Mouse (Mus musculus) lung, postnatal 0 days (tissue): ENCODE measurements around the gene Fndc5. TPM values are rescaled to one million over a fixed set of nuclear protein-coding genes. Genes with fewer than 3 reads are reported as not detected.

Source experiments
- ATAC-seq: fragments of 200-750 bp; cut with Nextera tagmentation; 2 replicates; pipeline ENCODE4 v1.8.0; 2017; ENCODE audit warnings: moderate library complexity
- DNase-seq: peaks from one replicate; pipeline ENCODE4 v3.0.0-alpha.2; 2016; ENCODE audit warnings: low spot score
- H3K27ac ChIP-seq: fragments of 300-500 bp; sonication (generic); 2 replicates; pipeline ENCODE4 v1.5.1; 2014; ENCODE audit warnings: antibody characterized with exemption, mild to moderate bottlenecking, low read length, mixed read lengths
- H3K27me3 ChIP-seq: fragments of 300-500 bp; sonication (generic); replicated peaks from 2 replicates; pipeline ENCODE4 v1.6.1; 2014; ENCODE audit warnings: low read length, mixed read lengths; ENCODE audit not compliant: insufficient read depth
- H3K36me3 ChIP-seq: fragments of 300-500 bp; sonication (generic); 2 replicates; pipeline ENCODE4 v1.6.1; 2014; ENCODE audit warnings: low read length, mixed read lengths; ENCODE audit not compliant: insufficient read depth
- H3K4me1 ChIP-seq: fragments of 300-500 bp; sonication (generic); 2 replicates; pipeline ENCODE4 v1.6.1; 2014; ENCODE audit warnings: antibody characterized with exemption, low read depth, low read length, mixed read lengths; ENCODE audit not compliant: insufficient read depth
- H3K4me2 ChIP-seq: fragments of 300-500 bp; sonication (generic); replicated peaks from 2 replicates; pipeline ENCODE4 v1.6.1; 2014; ENCODE audit warnings: low read depth, mild to moderate bottlenecking, low read length, moderate library complexity, mixed read lengths
- H3K4me3 ChIP-seq: fragments of 300-500 bp; sonication (generic); 2 replicates; pipeline ENCODE4 v1.5.1; 2014; ENCODE audit warnings: low read depth, low read length
- H3K9ac ChIP-seq: fragments of 300-500 bp; sonication (generic); replicated peaks from 2 replicates; pipeline ENCODE4 v1.6.1; 2014; ENCODE audit warnings: low read depth, mild to moderate bottlenecking
- H3K9me3 ChIP-seq: fragments of 300-500 bp; sonication (generic); 2 replicates; pipeline ENCODE4 v1.6.1; 2016; ENCODE audit warnings: low read length, mixed read lengths
- CTCF ChIP-seq: IDR thresholded peaks from 2 replicates; pipeline ENCODE4 v1.5.1; 2016; ENCODE audit warnings: antibody characterized with exemption, mild to moderate bottlenecking
- EP300 ChIP-seq: IDR thresholded peaks from 2 replicates; pipeline ENCODE4 v1.6.1; 2016; ENCODE audit warnings: antibody characterized with exemption, mild to moderate bottlenecking, control low read depth
- WGBS: fragments of 180-500 bp; shearing (Covaris S2); extraction: QIAGEN DNeasy Blood & Tissue Kit; methylation state at CpG from one replicate; pipeline ENCODE4 v1.1.7; 2014; 5-methylcytosine and 5-hydroxymethylcytosine counted together
- polyA plus RNA-seq: library from polyadenylated mRNA; unstranded; fragments of >200 nt; fragmentation: Nextera tagmentation; extraction: Ambion mirVana; gene quantifications from 2 replicates; pipeline ENCODE4 v1.2.1, GENCODE M21; 2015

Fndc5 gene
- polyA plus RNA-seq, 1 experiment from 2014 or later = 7.6 TPM

GRCm38 (mm10) chr4:129129387-129129786, 7.4 kb upstream of the Fndc5 start:
- ATAC-seq (no peak), DNase-seq (no peak)
- Histone ChIP-seq H3K27me3 (no peaks in the 10 kb centered on the region), H3K9ac (no peak overlapping the region), H3K36me3 (no peaks in the 10 kb centered on the region), H3K27ac (no peak overlapping the region), H3K4me2 (no peak overlapping the region), H3K9me3 (no peaks in the 10 kb centered on the region), H3K4me3 (no peak overlapping the region), H3K4me1 (peaks cover 8% of the 10 kb centered on the region; the same call in 1 of the 2 replicates)
- WGBS = 30% methylated on average over 9 of the region's 9 CpGs
- TF ChIP-seq CTCF (no peak), EP300 (no peak)

- Histone ChIP-seq H3K4me1 (peaks cover 8% of the 10 kb centered on the region; the same call in 1 of the 2 replicates), H3K4me3 (no peak overlapping the region), H3K27me3 (0 out of 2 replicates have a peak, but pooled peaks cover 4% of the 10 kb centered on the region), H3K4me2 (peak overlapping the region; percentile 37; the same call in 1 of the 2 replicates), H3K9me3 (no peaks in the 10 kb centered on the region), H3K9ac (no peak overlapping the region), H3K27ac (no peak overlapping the region), H3K36me3 (no peaks in the 10 kb centered on the region)
- peak; percentile 79 for TF ChIP-seq CTCF
- no peak for TF ChIP-seq EP300
- ATAC-seq (no peak), DNase-seq (peak; percentile 31)
- 2% methylated on average over 8 of the region's 8 CpGs for WGBS
Observed at GRCm38 (mm10) chr4:129130149-129130548, 6.7 kb upstream of the Fndc5 start.

GRCm38 (mm10) chr4:129130755-129131303, 6.0 kb upstream of the Fndc5 start:
- no peak for TF ChIP-seq CTCF
- no peak for TF ChIP-seq EP300
- H3K9ac ChIP-seq = no peak overlapping the region
- no peak overlapping the region for H3K27ac ChIP-seq

GRCm38 (mm10) chr4:129134799-129135585, 1.8 kb upstream of the Fndc5 start:
- Histone ChIP-seq H3K27ac (no peak overlapping the region), H3K27me3 (peaks cover 15% of the 10 kb centered on the region; the same call in 1 of the 2 replicates), H3K36me3 (no peaks in the 10 kb centered on the region), H3K4me3 (no peak overlapping the region), H3K4me2 (peak overlapping the region; percentile 36), H3K9me3 (no peaks in the 10 kb centered on the region), H3K4me1 (peaks cover 17% of the 10 kb centered on the region; the same call in 1 of the 2 replicates), H3K9ac (no peak overlapping the region)
- ATAC-seq (0 out of 2 replicates have a peak, but pooled peaks have one; percentile 47), DNase-seq (peak; percentile 75)
- WGBS = 8% methylated on average over 15 of the region's 15 CpGs
- TF ChIP-seq CTCF (peak; percentile 89), EP300 (no peak)

More at GRCm38 (mm10) chr4:129130755-129131303, 6.0 kb upstream of the Fndc5 start:
- Histone ChIP-seq H3K36me3 (no peaks in the 10 kb centered on the region), H3K27me3 (0 out of 2 replicates have a peak, but pooled peaks cover 6% of the 10 kb centered on the region), H3K9me3 (no peaks in the 10 kb centered on the region), H3K4me3 (no peak overlapping the region), H3K4me1 (peaks cover 8% of the 10 kb centered on the region; the same call in 1 of the 2 replicates), H3K4me2 (peak overlapping the region; percentile 37)
- ATAC-seq = no peak
- 4% methylated on average over 17 of the region's 17 CpGs for WGBS
- DNase-seq = peak; percentile 63

- Histone ChIP-seq H3K27ac (no peak overlapping the region), H3K36me3 (no peaks in the 10 kb centered on the region), H3K4me1 (peaks cover 13% of the 10 kb centered on the region; the same call in 1 of the 2 replicates), H3K4me2 (no peak overlapping the region), H3K9ac (no peak overlapping the region), H3K27me3 (peaks cover 15% of the 10 kb centered on the region; the same call in 1 of the 2 replicates), H3K9me3 (no peaks in the 10 kb centered on the region), H3K4me3 (no peak overlapping the region)
- TF ChIP-seq EP300 (no peak), CTCF (no peak)
- DNase-seq (no peak), ATAC-seq (no peak)
- 55% methylated on average over 2 of the region's 2 CpGs for WGBS
Observed at GRCm38 (mm10) chr4:129135637-129136036, 1.2 kb upstream of the Fndc5 start.

- 31% methylated on average over 9 of the region's 9 CpGs for WGBS
- H3K27ac ChIP-seq = no peak overlapping the region
- peak overlapping the region; percentile 89 for H3K4me2 ChIP-seq
- H3K4me3 ChIP-seq = peak overlapping the region; percentile 49
- H3K9ac ChIP-seq = no peak overlapping the region
- no peak for DNase-seq
- H3K27me3 ChIP-seq = peaks cover 15% of the 10 kb centered on the region; the same call in 1 of the 2 replicates
- 0 out of 2 replicates have a peak, but pooled peaks cover 9% of the 10 kb centered on the region for H3K4me1 ChIP-seq
- H3K9me3 ChIP-seq = no peaks in the 10 kb centered on the region
- ATAC-seq = no peak
- no peaks in the 10 kb centered on the region for H3K36me3 ChIP-seq
- TF ChIP-seq EP300 (no peak), CTCF (no peak)
Observed at GRCm38 (mm10) chr4:129136189-129136578, 615 bp upstream of the Fndc5 start.
